Mouse (Mus musculus): ENCODE results near the gene Cttnbp2.
"Not testable (repeated sequence)": the region's sequence is repeated elsewhere in the genome, so short reads cannot be mapped to it uniquely, and the experiment has no call there.

Cttnbp2 gene

GRCm38 (mm10) chr6:18417866-18418454 lies 96.7 kb downstream of the Cttnbp2 start:
- DNase-seq (ENCODE audit: low spot score) = no peak

- no peak for DNase-seq (ENCODE audit: low spot score)
Measured at GRCm38 (mm10) chr6:18415961-18416360, 98.7 kb downstream of the Cttnbp2 start.

- no peak for DNase-seq (ENCODE audit: low spot score)
Measured at GRCm38 (mm10) chr6:18411505-18412225, 103.0 kb downstream of the Cttnbp2 start.

- peak; percentile 26 for DNase-seq (ENCODE audit: low spot score)
Measured at GRCm38 (mm10) chr6:18408445-18408844, 106.2 kb downstream of the Cttnbp2 start.

GRCm38 (mm10) chr6:18401066-18401674 lies 113.5 kb downstream of the Cttnbp2 start:
- no peak for DNase-seq (ENCODE audit: low spot score)

- DNase-seq (ENCODE audit: low spot score) = no peak
Measured at GRCm38 (mm10) chr6:18381380-18381779, 133.3 kb downstream of the Cttnbp2 start.

- DNase-seq (ENCODE audit: low spot score) = no peak
Measured at GRCm38 (mm10) chr6:18380300-18381202, 134.1 kb downstream of the Cttnbp2 start.

- not testable (repeated sequence) for DNase-seq (ENCODE audit: low spot score)
Measured at GRCm38 (mm10) chr6:18377755-18378154, 136.9 kb downstream of the Cttnbp2 start.

GRCm38 (mm10) chr6:18374744-18375143 lies 139.9 kb downstream of the Cttnbp2 start:
- no peak for DNase-seq (ENCODE audit: low spot score)

- DNase-seq (ENCODE audit: low spot score) = no peak
Measured at GRCm38 (mm10) chr6:18373652-18374051, 141.0 kb downstream of the Cttnbp2 start.

GRCm38 (mm10) chr6:18372447-18373228 lies 142.0 kb downstream of the Cttnbp2 start:
- DNase-seq (ENCODE audit: low spot score) = no peak

GRCm38 (mm10) chr6:18369723-18370122 lies 144.9 kb downstream of the Cttnbp2 start:
- DNase-seq (ENCODE audit: low spot score) = no peak

GRCm38 (mm10) chr6:18369054-18369453 lies 145.6 kb downstream of the Cttnbp2 start:
- DNase-seq (ENCODE audit: low spot score) = no peak

- no peak for DNase-seq (ENCODE audit: low spot score)
Measured at GRCm38 (mm10) chr6:18362232-18362631, 152.4 kb downstream of the Cttnbp2 start.

GRCm38 (mm10) chr6:18360955-18361354 lies 153.7 kb downstream of the Cttnbp2 start:
- DNase-seq (ENCODE audit: low spot score) = no peak

GRCm38 (mm10) chr6:18360154-18360553 lies 154.5 kb downstream of the Cttnbp2 start:
- DNase-seq (ENCODE audit: low spot score) = no peak

GRCm38 (mm10) chr6:18349153-18349858 lies 165.3 kb downstream of the Cttnbp2 start:
- DNase-seq (ENCODE audit: low spot score) = no peak

GRCm38 (mm10) chr6:18344272-18344671 lies 170.4 kb downstream of the Cttnbp2 start:
- DNase-seq (ENCODE audit: low spot score) = no peak

GRCm38 (mm10) chr6:18338307-18338706 lies 176.3 kb downstream of the Cttnbp2 start:
- DNase-seq (ENCODE audit: low spot score) = no peak

GRCm38 (mm10) chr6:18335393-18335792 lies 179.2 kb downstream of the Cttnbp2 start:
- DNase-seq (ENCODE audit: low spot score) = no peak

- DNase-seq (ENCODE audit: low spot score) = no peak
Measured at GRCm38 (mm10) chr6:18322950-18323349, 191.7 kb downstream of the Cttnbp2 start.
